Mouse (Mus musculus) kidney, embryonic 15.5 days (tissue): Measurements from ENCODE around the gene Tex261. TPM values are rescaled to one million over a fixed set of nuclear protein-coding genes. Genes with fewer than 3 reads are reported as not detected.

Experiments
- ATAC-seq: fragments of 200-750 bp; cut with Nextera tagmentation; replicated peaks from 2 replicates; pipeline ENCODE4 v1.8.0; 2017; ENCODE audit warnings: moderate TSS enrichment; ENCODE audit not compliant: low FRiP score
- H3K27ac ChIP-seq: fragments of 300-500 bp; sonication (generic); 2 replicates; pipeline ENCODE4 v1.5.1; 2015; ENCODE audit warnings: mild to moderate bottlenecking, inconsistent platforms
- H3K27me3 ChIP-seq: fragments of 300-500 bp; sonication (generic); 2 replicates; pipeline ENCODE4 v1.6.1; 2015; ENCODE audit warnings: inconsistent platforms
- H3K36me3 ChIP-seq: fragments of 300-500 bp; sonication (generic); 2 replicates; pipeline ENCODE4 v1.6.1; 2015; ENCODE audit warnings: inconsistent platforms
- H3K4me1 ChIP-seq: fragments of 300-500 bp; sonication (generic); 2 replicates; pipeline ENCODE4 v1.6.1; 2015; ENCODE audit warnings: inconsistent platforms
- H3K4me2 ChIP-seq: fragments of 300-500 bp; sonication (generic); 2 replicates; pipeline ENCODE4 v1.6.1; 2015; ENCODE audit warnings: moderate library complexity, mild to moderate bottlenecking, inconsistent platforms
- H3K4me3 ChIP-seq: fragments of 300-500 bp; sonication (generic); replicated peaks from 2 replicates; pipeline ENCODE4 v1.5.1; 2015; ENCODE audit warnings: mild to moderate bottlenecking, inconsistent platforms
- H3K9ac ChIP-seq: fragments of 300-500 bp; sonication (generic); 2 replicates; pipeline ENCODE4 v1.6.1; 2015; ENCODE audit warnings: mild to moderate bottlenecking, inconsistent platforms
- H3K9me3 ChIP-seq: fragments of 300-500 bp; sonication (generic); replicated peaks from 2 replicates; pipeline ENCODE4 v1.6.1; 2016; ENCODE audit warnings: inconsistent platforms
- WGBS: fragments of 180-500 bp; shearing (Covaris S2); methylation state at CpG from one replicate; pipeline ENCODE4 v1.1.7; 2015; ENCODE audit warnings: mixed read lengths; 5-methylcytosine and 5-hydroxymethylcytosine counted together
- polyA plus RNA-seq: library from polyadenylated mRNA; unstranded; fragments of >200 nt; fragmentation: Nextera tagmentation; extraction: Ambion mirVana; gene quantifications from 2 replicates; pipeline ENCODE4 v1.2.1, GENCODE M21; 2015

Tex261 gene
- polyA plus RNA-seq, 1 experiment from 2014 or later: 79.7 TPM

GRCm38 (mm10) chr6:83788554-83788953 is 12.9 kb upstream of the Tex261 start:
- no peaks in the 10 kb centered on the region for H3K9me3 ChIP-seq
- H3K36me3 ChIP-seq: no peaks in the 10 kb centered on the region
- ATAC-seq: peak; percentile 81
- peak overlapping the region; percentile 63 for H3K27ac ChIP-seq
- no peak overlapping the region for H3K9ac ChIP-seq
- no peak overlapping the region for H3K4me3 ChIP-seq
- H3K27me3 ChIP-seq: no peaks in the 10 kb centered on the region
- 52% methylated on average over 7 of the region's 7 CpGs for WGBS
- peaks cover 15% of the 10 kb centered on the region for H3K4me1 ChIP-seq
- H3K4me2 ChIP-seq: no peak overlapping the region

GRCm38 (mm10) chr6:83786426-83786825 is 10.8 kb upstream of the Tex261 start:
- Histone ChIP-seq H3K4me2 (no peak overlapping the region), H3K9me3 (no peaks in the 10 kb centered on the region), H3K27me3 (no peaks in the 10 kb centered on the region), H3K4me3 (no peak overlapping the region), H3K27ac (no peak overlapping the region), H3K9ac (no peak overlapping the region), H3K4me1 (peaks cover 15% of the 10 kb centered on the region), H3K36me3 (no peaks in the 10 kb centered on the region)
- ATAC-seq: no peak
- 69% methylated on average over 3 of the region's 3 CpGs for WGBS

- no peaks in the 10 kb centered on the region for H3K9me3 ChIP-seq
- H3K4me2 ChIP-seq: no peak overlapping the region
- H3K27me3 ChIP-seq: no peaks in the 10 kb centered on the region
- WGBS: 4% methylated on average over 5 of the region's 5 CpGs
- ATAC-seq: no peak
- H3K4me1 ChIP-seq: peaks cover 16% of the 10 kb centered on the region
- no peaks in the 10 kb centered on the region for H3K36me3 ChIP-seq
- H3K27ac ChIP-seq: no peak overlapping the region
- H3K9ac ChIP-seq: no peak overlapping the region
- H3K4me3 ChIP-seq: no peak overlapping the region
Observed at GRCm38 (mm10) chr6:83779026-83779425, 3.4 kb upstream of the Tex261 start.

GRCm38 (mm10) chr6:83778306-83778705 is 2.7 kb upstream of the Tex261 start:
- H3K9ac ChIP-seq: no peak overlapping the region
- H3K27ac ChIP-seq: no peak overlapping the region
- no peak overlapping the region for H3K4me3 ChIP-seq
- no peak for ATAC-seq
- H3K36me3 ChIP-seq: peaks cover 6% of the 10 kb centered on the region; the same call in 1 of the 2 replicates
- no peaks in the 10 kb centered on the region for H3K9me3 ChIP-seq
- no peaks in the 10 kb centered on the region for H3K27me3 ChIP-seq
- 73% methylated on average over 7 of the region's 7 CpGs for WGBS
- peaks cover 23% of the 10 kb centered on the region for H3K4me1 ChIP-seq
- H3K4me2 ChIP-seq: no peak overlapping the region

- peak overlapping the region; percentile 73 for H3K4me2 ChIP-seq
- peaks cover 39% of the 10 kb centered on the region for H3K36me3 ChIP-seq
- 2% methylated on average over 14 of the region's 14 CpGs for WGBS
- H3K4me3 ChIP-seq: peak overlapping the region; percentile 65
- peak overlapping the region; percentile 81 for H3K9ac ChIP-seq
- H3K9me3 ChIP-seq: no peaks in the 10 kb centered on the region
- H3K27ac ChIP-seq: peak overlapping the region; percentile 96
- H3K4me1 ChIP-seq: peaks cover 23% of the 10 kb centered on the region
- peak; percentile 62 for ATAC-seq
- H3K27me3 ChIP-seq: no peaks in the 10 kb centered on the region
Observed at GRCm38 (mm10) chr6:83774781-83775563, 641 bp downstream of the Tex261 start.

GRCm38 (mm10) chr6:83774126-83774525 is 1.5 kb downstream of the Tex261 start:
- Histone ChIP-seq H3K9me3 (no peaks in the 10 kb centered on the region), H3K4me3 (peak overlapping the region; percentile 65), H3K9ac (no peak overlapping the region; the same call in 1 of the 2 replicates), H3K36me3 (peaks cover 47% of the 10 kb centered on the region), H3K4me1 (peaks cover 23% of the 10 kb centered on the region), H3K27me3 (no peaks in the 10 kb centered on the region), H3K4me2 (peak overlapping the region; percentile 73), H3K27ac (no peak overlapping the region)
- ATAC-seq: no peak
- WGBS: 55% methylated on average over 9 of the region's 9 CpGs

GRCm38 (mm10) chr6:83768485-83768884 is 7.1 kb downstream of the Tex261 start:
- peaks cover 2% of the 10 kb centered on the region; the same call in 1 of the 2 replicates for H3K4me1 ChIP-seq
- 67% methylated on average over 5 of the region's 5 CpGs for WGBS
- H3K27ac ChIP-seq: no peak overlapping the region
- H3K4me2 ChIP-seq: no peak overlapping the region
- peaks cover 53% of the 10 kb centered on the region for H3K36me3 ChIP-seq
- no peaks in the 10 kb centered on the region for H3K9me3 ChIP-seq
- no peak overlapping the region for H3K9ac ChIP-seq
- ATAC-seq: no peak
- H3K27me3 ChIP-seq: peaks cover 12% of the 10 kb centered on the region
- H3K4me3 ChIP-seq: no peak overlapping the region

GRCm38 (mm10) chr6:83766982-83767381 is 8.6 kb downstream of the Tex261 start:
- Histone ChIP-seq H3K27me3 (peaks cover 27% of the 10 kb centered on the region), H3K36me3 (peaks cover 39% of the 10 kb centered on the region)

GRCm38 (mm10) chr6:83762880-83763431 is 12.7 kb downstream of the Tex261 start:
- WGBS: 1% methylated on average over 35 of the region's 35 CpGs
- peak overlapping the region; percentile 39; the same call in 1 of the 2 replicates for H3K9ac ChIP-seq
- peaks cover 60% of the 10 kb centered on the region for H3K27me3 ChIP-seq

More at GRCm38 (mm10) chr6:83766982-83767381, 8.6 kb downstream of the Tex261 start:
- WGBS: 78% methylated on average over 3 of the region's 3 CpGs
- H3K4me2 ChIP-seq: no peak overlapping the region
- H3K4me1 ChIP-seq: peaks cover 13% of the 10 kb centered on the region
- no peak overlapping the region for H3K4me3 ChIP-seq
- ATAC-seq: no peak
- no peaks in the 10 kb centered on the region for H3K9me3 ChIP-seq
- no peak overlapping the region for H3K27ac ChIP-seq
- no peak overlapping the region for H3K9ac ChIP-seq

GRCm38 (mm10) chr6:83762344-83762743 is 13.3 kb downstream of the Tex261 start, which contains the start of gene Ankrd53:
TSS of gene Ankrd53 (plus strand) at chr6:83762644.
- 22% methylated on average over 6 of the region's 6 CpGs for WGBS
- Histone ChIP-seq H3K27ac (no peak within 1 kb of the TSS), H3K4me1 (peaks cover 19% of the 10 kb centered on the region), H3K36me3 (no peaks in the 10 kb centered on the region), H3K4me2 (peak within 1 kb of the TSS; percentile 84), H3K9ac (peak within 1 kb of the TSS; percentile 39; the same call in 1 of the 2 replicates), H3K9me3 (no peaks in the 10 kb centered on the region), H3K27me3 (peaks cover 66% of the 10 kb centered on the region), H3K4me3 (peak within 1 kb of the TSS; percentile 39)
- no peak for ATAC-seq

More at GRCm38 (mm10) chr6:83762880-83763431, 12.7 kb downstream of the Tex261 start:
- H3K4me2 ChIP-seq: peak overlapping the region; percentile 84
- no peaks in the 10 kb centered on the region for H3K9me3 ChIP-seq
- H3K27ac ChIP-seq: no peak overlapping the region
- no peaks in the 10 kb centered on the region for H3K36me3 ChIP-seq
- ATAC-seq: peak; percentile 73
- H3K4me1 ChIP-seq: peaks cover 18% of the 10 kb centered on the region
- peak overlapping the region; percentile 39 for H3K4me3 ChIP-seq

- 70% methylated on average over 9 of the region's 9 CpGs for WGBS
- no peak overlapping the region for H3K4me3 ChIP-seq
- H3K27ac ChIP-seq: no peak overlapping the region
- no peak overlapping the region for H3K9ac ChIP-seq
- H3K36me3 ChIP-seq: no peaks in the 10 kb centered on the region
- H3K9me3 ChIP-seq: no peaks in the 10 kb centered on the region
- ATAC-seq: no peak
- H3K4me1 ChIP-seq: 0 out of 2 replicates have a peak, but pooled peaks cover 6% of the 10 kb centered on the region
- peaks cover 82% of the 10 kb centered on the region for H3K27me3 ChIP-seq
- H3K4me2 ChIP-seq: no peak overlapping the region
Observed at GRCm38 (mm10) chr6:83756051-83756450, 19.6 kb downstream of the Tex261 start.

GRCm38 (mm10) chr6:83750171-83750684 is 25.4 kb downstream of the Tex261 start:
- H3K4me1 ChIP-seq: no peaks in the 10 kb centered on the region

More at GRCm38 (mm10) chr6:83750171-83750684, 25.4 kb downstream of the Tex261 start:
- Histone ChIP-seq H3K4me2 (0 out of 2 replicates have a peak overlapping the region, but pooled peaks have one; percentile 25), H3K9ac (0 out of 2 replicates have a peak overlapping the region, but pooled peaks have one; percentile 9), H3K9me3 (no peaks in the 10 kb centered on the region), H3K27ac (no peak overlapping the region), H3K36me3 (no peaks in the 10 kb centered on the region), H3K4me3 (no peak overlapping the region), H3K27me3 (peaks cover 55% of the 10 kb centered on the region)
- no peak for ATAC-seq
- 12% methylated on average over 11 of the region's 11 CpGs for WGBS
